Mouse (Mus musculus) MEL (cell line): ENCODE results near the gene Vdac1.

ENCODE experiments used
- CTCF ChIP-seq, 3 experiments: IDR thresholded peaks in 2 of 3; conservative IDR thresholded peaks in 1 of 3; 2 replicates each; pipeline ENCODE4 v1.5.1; 2011 to 2012; ENCODE audit warnings: low read length in 3 of 3, low read depth in 2 of 3, mild to moderate bottlenecking in 2 of 3, improper control_type of control experiment in 1 of 3, inconsistent platforms in 1 of 3, mixed read lengths in 1 of 3, moderate library complexity in 1 of 3; ENCODE audit not compliant: control insufficient read depth in 1 of 3, insufficient read depth in 1 of 3, poor library complexity in 1 of 3, severe bottlenecking in 1 of 3
- GATA1 ChIP-seq: IDR thresholded peaks from 2 replicates; pipeline ENCODE4 v1.6.1; 2011; ENCODE audit warnings: low read depth, low read length, improper control_type of control experiment
- MAZ ChIP-seq: IDR thresholded peaks from 2 replicates; pipeline ENCODE4 v1.6.1; 2012; ENCODE audit warnings: low read depth, mild to moderate bottlenecking, inconsistent platforms, low read length, improper control_type of control experiment
- MYC ChIP-seq: IDR thresholded peaks from 2 replicates; pipeline ENCODE4 v1.6.1; 2011; ENCODE audit warnings: low read depth, mild to moderate bottlenecking, low read length, improper control_type of control experiment, moderate library complexity

- no peak for TF ChIP-seq MYC
- no peak for TF ChIP-seq GATA1
- no peak for TF ChIP-seq CTCF (IDR thresholded peaks at IDR 0.05 in 2 of 3, conservative IDR thresholded peaks at IDR 0.05 in 1 of 3; ENCODE audit: control insufficient read depth in 1 of 3, insufficient read depth in 1 of 3, low read depth in 2 of 3, low read length in 3 of 3, poor library complexity in 1 of 3, severe bottlenecking in 1 of 3)
- TF ChIP-seq MAZ, result no peak
Measured at GRCm38 (mm10) chr11:52352271-52352670, 8.4 kb upstream of the Vdac1 start.
